Mouse (Mus musculus): ENCODE measurements around the gene Nfkbiz. TPM values are rescaled to one million over a fixed set of nuclear protein-coding genes. Genes with fewer than 3 reads are reported as not detected.
A peak's percentile ranks its signal among the peaks of the same experiment; 100 is the strongest.

The Nfkbiz gene
- polyA plus RNA-seq, 1 experiment from 2014 or later = 0.99 TPM

- ATAC-seq = 0 out of 2 replicates have a peak, but pooled peaks have one; percentile 27
- H3K9ac ChIP-seq (ENCODE audit: low read length) = no peak overlapping the region
- no peak overlapping the region for H3K27ac ChIP-seq (ENCODE audit: low read depth, low read length)
- H3K36me3 ChIP-seq (ENCODE audit: control insufficient read depth, insufficient read depth, low read length) = 0 out of 2 replicates have a peak, but pooled peaks cover 3% of the 10 kb centered on the region
- H3K9me3 ChIP-seq (replicated peaks; ENCODE audit: control insufficient read depth, low read length) = no peaks in the 10 kb centered on the region
- DNase-seq (ENCODE audit: low spot score) = peak; percentile 33
- no peak overlapping the region for H3K4me2 ChIP-seq (ENCODE audit: low read length)
- H3K27me3 ChIP-seq (replicated peaks; ENCODE audit: control insufficient read depth, insufficient read depth, low read length) = no peaks in the 10 kb centered on the region
- H3K4me3 ChIP-seq (ENCODE audit: low read depth, low read length) = no peak overlapping the region
- no peaks in the 10 kb centered on the region for H3K4me1 ChIP-seq (ENCODE audit: control insufficient read depth, insufficient read depth, low read length)
- 64% methylated on average over 6 of the region's 6 CpGs for WGBS
These were observed 19.8 kb upstream of the Nfkbiz start for GRCm38 (mm10) chr16:55858465-55858864.

- ATAC-seq = peak; percentile 83
- DNase-seq (ENCODE audit: low spot score) = peak; percentile 93
- Histone ChIP-seq H3K4me2 (ENCODE audit: low read length) (no peak overlapping the region), H3K9ac (ENCODE audit: low read length) (no peak overlapping the region), H3K27ac (ENCODE audit: low read depth, low read length) (no peak overlapping the region), H3K4me3 (ENCODE audit: low read depth, low read length) (no peak overlapping the region), H3K9me3 (replicated peaks; ENCODE audit: control insufficient read depth, low read length) (no peaks in the 10 kb centered on the region), H3K4me1 (ENCODE audit: control insufficient read depth, insufficient read depth, low read length) (no peaks in the 10 kb centered on the region), H3K27me3 (replicated peaks; ENCODE audit: control insufficient read depth, insufficient read depth, low read length) (no peaks in the 10 kb centered on the region), H3K36me3 (ENCODE audit: control insufficient read depth, insufficient read depth, low read length) (0 out of 2 replicates have a peak, but pooled peaks cover 3% of the 10 kb centered on the region)
- WGBS = 59% methylated on average over 19 of the region's 19 CpGs
These were observed 14.4 kb upstream of the Nfkbiz start for GRCm38 (mm10) chr16:55852943-55853727.

- WGBS = 50% methylated on average over 4 of the region's 4 CpGs
- Histone ChIP-seq H3K4me1 (ENCODE audit: control insufficient read depth, insufficient read depth, low read length) (no peaks in the 10 kb centered on the region), H3K27ac (ENCODE audit: low read depth, low read length) (no peak overlapping the region), H3K36me3 (ENCODE audit: control insufficient read depth, insufficient read depth, low read length) (0 out of 2 replicates have a peak, but pooled peaks cover 3% of the 10 kb centered on the region), H3K4me3 (ENCODE audit: low read depth, low read length) (no peak overlapping the region), H3K9me3 (replicated peaks; ENCODE audit: control insufficient read depth, low read length) (no peaks in the 10 kb centered on the region), H3K9ac (ENCODE audit: low read length) (no peak overlapping the region), H3K4me2 (ENCODE audit: low read length) (no peak overlapping the region), H3K27me3 (replicated peaks; ENCODE audit: control insufficient read depth, insufficient read depth, low read length) (no peaks in the 10 kb centered on the region)
- DNase-seq (ENCODE audit: low spot score) (no peak), ATAC-seq (0 out of 2 replicates have a peak, but pooled peaks have one; percentile 17)
These were observed 13.8 kb upstream of the Nfkbiz start for GRCm38 (mm10) chr16:55852515-55852914.

- Histone ChIP-seq H3K27ac (ENCODE audit: low read depth, low read length) (no peak overlapping the region), H3K9ac (ENCODE audit: low read length) (no peak overlapping the region), H3K36me3 (ENCODE audit: control insufficient read depth, insufficient read depth, low read length) (no peaks in the 10 kb centered on the region), H3K4me3 (ENCODE audit: low read depth, low read length) (no peak overlapping the region), H3K4me1 (ENCODE audit: control insufficient read depth, insufficient read depth, low read length) (no peaks in the 10 kb centered on the region), H3K9me3 (replicated peaks; ENCODE audit: control insufficient read depth, low read length) (no peaks in the 10 kb centered on the region), H3K27me3 (replicated peaks; ENCODE audit: control insufficient read depth, insufficient read depth, low read length) (no peaks in the 10 kb centered on the region), H3K4me2 (ENCODE audit: low read length) (no peak overlapping the region)
- no peak for ATAC-seq
- 92% methylated on average over 3 of the region's 3 CpGs for WGBS
- DNase-seq (ENCODE audit: low spot score) = no peak
These were observed 11.8 kb upstream of the Nfkbiz start for GRCm38 (mm10) chr16:55850485-55850884.

- H3K9ac ChIP-seq (ENCODE audit: low read length) = no peak overlapping the region
- 71% methylated on average over 8 of the region's 8 CpGs for WGBS
- H3K9me3 ChIP-seq (replicated peaks; ENCODE audit: control insufficient read depth, low read length) = 0 out of 2 replicates have a peak, but pooled peaks cover 2% of the 10 kb centered on the region
- H3K27ac ChIP-seq (ENCODE audit: low read depth, low read length) = no peak overlapping the region
- H3K27me3 ChIP-seq (replicated peaks; ENCODE audit: control insufficient read depth, insufficient read depth, low read length) = no peaks in the 10 kb centered on the region
- no peak overlapping the region for H3K4me3 ChIP-seq (ENCODE audit: low read depth, low read length)
- no peaks in the 10 kb centered on the region for H3K4me1 ChIP-seq (ENCODE audit: control insufficient read depth, insufficient read depth, low read length)
- ATAC-seq (no peak), DNase-seq (ENCODE audit: low spot score) (no peak)
- no peak overlapping the region for H3K4me2 ChIP-seq (ENCODE audit: low read length)
- H3K36me3 ChIP-seq (ENCODE audit: control insufficient read depth, insufficient read depth, low read length) = peaks cover 10% of the 10 kb centered on the region; the same call in 1 of the 2 replicates
These were observed 9.0 kb upstream of the Nfkbiz start for GRCm38 (mm10) chr16:55847679-55848078.

- H3K4me1 ChIP-seq (ENCODE audit: control insufficient read depth, insufficient read depth, low read length) = no peaks in the 10 kb centered on the region
- 94% methylated on average over 3 of the region's 3 CpGs for WGBS
These were observed 6.1 kb upstream of the Nfkbiz start for GRCm38 (mm10) chr16:55844847-55845246.

GRCm38 (mm10) chr16:55843919-55844318 is 5.2 kb upstream of the Nfkbiz start:
- DNase-seq (ENCODE audit: low spot score) (no peak), ATAC-seq (no peak)
- Histone ChIP-seq H3K4me2 (ENCODE audit: low read length) (no peak overlapping the region), H3K4me1 (ENCODE audit: control insufficient read depth, insufficient read depth, low read length) (no peaks in the 10 kb centered on the region), H3K27me3 (replicated peaks; ENCODE audit: control insufficient read depth, insufficient read depth, low read length) (no peaks in the 10 kb centered on the region), H3K9me3 (replicated peaks; ENCODE audit: control insufficient read depth, low read length) (0 out of 2 replicates have a peak, but pooled peaks cover 2% of the 10 kb centered on the region), H3K9ac (ENCODE audit: low read length) (no peak overlapping the region), H3K36me3 (ENCODE audit: control insufficient read depth, insufficient read depth, low read length) (peaks cover 10% of the 10 kb centered on the region; the same call in 1 of the 2 replicates), H3K4me3 (ENCODE audit: low read depth, low read length) (no peak overlapping the region), H3K27ac (ENCODE audit: low read depth, low read length) (no peak overlapping the region)
- 96% methylated on average over 12 of the region's 12 CpGs for WGBS

More at GRCm38 (mm10) chr16:55844847-55845246, 6.1 kb upstream of the Nfkbiz start:
- no peak overlapping the region for H3K27ac ChIP-seq (ENCODE audit: low read depth, low read length)
- H3K4me3 ChIP-seq (ENCODE audit: low read depth, low read length) = no peak overlapping the region
- H3K27me3 ChIP-seq (replicated peaks; ENCODE audit: control insufficient read depth, insufficient read depth, low read length) = no peaks in the 10 kb centered on the region
- H3K9me3 ChIP-seq (replicated peaks; ENCODE audit: control insufficient read depth, low read length) = 0 out of 2 replicates have a peak, but pooled peaks cover 2% of the 10 kb centered on the region
- peaks cover 10% of the 10 kb centered on the region; the same call in 1 of the 2 replicates for H3K36me3 ChIP-seq (ENCODE audit: control insufficient read depth, insufficient read depth, low read length)
- DNase-seq (ENCODE audit: low spot score) (no peak), ATAC-seq (no peak)
- H3K9ac ChIP-seq (ENCODE audit: low read length) = no peak overlapping the region
- no peak overlapping the region for H3K4me2 ChIP-seq (ENCODE audit: low read length)

GRCm38 (mm10) chr16:55843134-55843533 is 4.4 kb upstream of the Nfkbiz start:
- Histone ChIP-seq H3K9me3 (replicated peaks; ENCODE audit: control insufficient read depth, low read length) (0 out of 2 replicates have a peak, but pooled peaks cover 2% of the 10 kb centered on the region), H3K9ac (ENCODE audit: low read length) (no peak overlapping the region), H3K4me2 (ENCODE audit: low read length) (no peak overlapping the region), H3K27me3 (replicated peaks; ENCODE audit: control insufficient read depth, insufficient read depth, low read length) (no peaks in the 10 kb centered on the region), H3K4me1 (ENCODE audit: control insufficient read depth, insufficient read depth, low read length) (no peaks in the 10 kb centered on the region), H3K36me3 (ENCODE audit: control insufficient read depth, insufficient read depth, low read length) (peaks cover 10% of the 10 kb centered on the region; the same call in 1 of the 2 replicates), H3K27ac (ENCODE audit: low read depth, low read length) (no peak overlapping the region), H3K4me3 (ENCODE audit: low read depth, low read length) (no peak overlapping the region)
- no peak for DNase-seq (ENCODE audit: low spot score)
- WGBS = 91% methylated on average over 5 of the region's 5 CpGs
- ATAC-seq = no peak

GRCm38 (mm10) chr16:55841506-55841905 is 2.8 kb upstream of the Nfkbiz start:
- no peak for ATAC-seq

More at GRCm38 (mm10) chr16:55841506-55841905, 2.8 kb upstream of the Nfkbiz start:
- no peak overlapping the region for H3K4me2 ChIP-seq (ENCODE audit: low read length)
- WGBS = 91% methylated on average over 6 of the region's 6 CpGs
- H3K4me3 ChIP-seq (ENCODE audit: low read depth, low read length) = no peak overlapping the region
- no peak overlapping the region for H3K27ac ChIP-seq (ENCODE audit: low read depth, low read length)
- H3K36me3 ChIP-seq (ENCODE audit: control insufficient read depth, insufficient read depth, low read length) = peaks cover 10% of the 10 kb centered on the region; the same call in 1 of the 2 replicates
- no peak overlapping the region for H3K9ac ChIP-seq (ENCODE audit: low read length)
- H3K9me3 ChIP-seq (replicated peaks; ENCODE audit: control insufficient read depth, low read length) = 0 out of 2 replicates have a peak, but pooled peaks cover 2% of the 10 kb centered on the region
- no peak for DNase-seq (ENCODE audit: low spot score)
- no peaks in the 10 kb centered on the region for H3K4me1 ChIP-seq (ENCODE audit: control insufficient read depth, insufficient read depth, low read length)
- H3K27me3 ChIP-seq (replicated peaks; ENCODE audit: control insufficient read depth, insufficient read depth, low read length) = no peaks in the 10 kb centered on the region
